Mouse (Mus musculus) layer of hippocampus, postnatal 10 days (tissue): ENCODE data around the gene Smyd2. TPM values are rescaled to one million over a fixed set of nuclear protein-coding genes. Genes with fewer than 3 reads are reported as not detected.

Experiments
- DNase-seq, 2 experiments: peaks; one replicate each; pipeline ENCODE4 v3.0.0; 2021; ENCODE audit warnings: low spot score in 2 of 2
- total RNA-seq, 2 experiments: library from RNA; stranded (reverse); gene quantifications; 2 replicates each; pipeline ENCODE4 v1.2.3; 2021

Gene Smyd2
- total RNA-seq, 2 experiments from 2014 or later = 98.7 to 99.2 TPM

DNA sequence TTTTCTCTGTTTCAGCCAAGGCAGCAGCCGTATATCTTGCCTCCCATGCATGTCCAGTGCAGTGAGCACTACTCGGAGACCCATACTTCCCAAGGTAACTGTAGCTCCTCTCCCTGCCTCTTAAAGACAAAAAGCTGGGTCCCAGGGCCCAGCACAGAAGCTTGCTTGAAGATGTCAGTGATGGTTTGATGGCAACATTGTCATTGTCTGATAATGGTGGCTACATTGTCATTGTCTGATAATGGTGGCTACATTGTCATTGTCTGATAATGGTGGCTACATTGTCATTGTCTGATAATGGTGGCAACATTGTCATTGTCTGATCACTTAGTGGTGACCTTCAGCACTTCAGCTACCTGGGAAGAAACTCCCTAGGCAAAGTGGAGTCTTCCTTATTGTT lies 75.8 kb downstream of the Smyd2 start:
- no peak for DNase-seq

DNA sequence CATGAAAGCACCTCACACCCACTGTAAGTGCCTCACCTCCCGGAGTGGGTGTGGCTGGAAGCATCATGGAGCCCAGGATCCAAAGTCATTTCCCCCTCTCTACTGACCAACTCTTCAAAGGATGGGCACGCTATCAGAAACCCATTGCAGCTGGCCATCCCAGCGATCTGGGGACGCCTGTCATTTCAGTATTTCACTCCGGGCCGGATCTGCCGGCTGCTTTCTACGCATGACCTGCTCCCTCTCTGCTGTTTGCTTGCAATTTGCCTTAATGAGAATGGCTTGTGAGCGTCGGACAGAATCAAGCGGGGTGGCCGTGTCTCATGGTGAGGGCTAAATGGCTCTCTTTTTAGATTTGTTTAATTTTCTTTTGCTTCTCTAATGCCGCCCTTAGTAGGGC lies 88.0 kb downstream of the Smyd2 start:
- no peak for DNase-seq

DNA sequence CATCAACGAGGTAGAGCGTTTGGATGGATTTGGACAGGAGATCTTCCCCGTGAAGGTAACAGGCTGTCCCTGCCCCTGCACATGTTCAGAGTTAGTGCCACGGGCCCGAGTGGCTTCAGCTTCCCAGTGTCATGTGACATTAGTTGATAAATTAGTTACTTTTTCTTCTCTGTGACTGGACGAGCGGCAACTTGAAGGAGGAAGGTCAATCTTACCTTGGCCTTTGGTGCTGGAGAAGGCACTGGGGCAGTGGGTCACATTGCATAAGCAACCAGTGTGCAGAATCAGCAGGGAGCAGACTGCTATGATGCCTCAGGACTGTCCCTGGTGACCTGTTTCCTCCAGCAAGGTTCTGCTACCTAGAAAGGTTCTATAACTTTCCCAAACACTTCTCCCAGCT lies 88.8 kb downstream of the Smyd2 start:
- no peak for DNase-seq

DNA sequence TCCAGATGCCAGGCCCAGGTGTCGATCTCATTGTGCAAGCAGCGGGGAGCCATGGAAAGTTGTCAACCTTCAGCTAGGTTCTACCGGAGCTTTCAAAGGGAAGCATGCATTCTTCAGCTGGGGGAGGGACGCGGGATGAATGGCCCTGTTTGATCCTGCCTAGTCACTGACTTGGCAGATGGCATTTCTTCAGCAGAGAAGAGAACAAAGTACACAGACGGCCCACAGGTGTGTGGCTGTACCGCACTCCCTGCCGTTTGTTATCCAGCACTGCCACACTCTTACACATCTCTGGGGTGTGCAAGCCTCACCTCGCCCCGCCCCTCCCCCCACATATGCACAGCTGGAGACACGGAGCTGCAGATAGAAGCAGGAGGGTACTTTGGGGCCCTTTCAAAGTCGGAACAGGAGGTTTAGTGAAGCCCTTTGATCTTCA lies 91.3 kb downstream of the Smyd2 start:
- no peak for DNase-seq

Other genes starting within 250 kb of the Smyd2 start
- 1 to 10 TPM; 4.5 to 5.9 TPM for gene Cenpf, start 234.3 kb downstream of the Smyd2 start, total RNA-seq
- gene Ptpn14, start 194.1 kb downstream of the Smyd2 start, total RNA-seq = 10 to 100 TPM; 10.3 to 10.8 TPM
- gene Prox1, start 248.4 kb upstream of the Smyd2 start, total RNA-seq = 100 to 1,000 TPM in 1 of 2 experiments, 10 to 100 TPM in 1; 91.1 to 106 TPM